Mouse (Mus musculus) erythroid progenitor cell, adult 5-6 weeks (primary cell): ENCODE data around the gene Duoxa2. TPM values are rescaled to one million over a fixed set of nuclear protein-coding genes. Genes with fewer than 3 reads are reported as not detected.
A peak's percentile ranks its signal among the peaks of the same experiment; 100 is the strongest.

Experiments
- ATAC-seq: replicated peaks from 2 replicates; pipeline ENCODE4 v1.8.0; 2016; ENCODE audit warnings: moderate number of reproducible peaks, mild to moderate bottlenecking, moderate TSS enrichment, inconsistent platforms; ENCODE audit not compliant: poor library complexity, low FRiP score, severe bottlenecking
- total RNA-seq, 2 experiments: library from RNA; stranded (forward) in 1 of 2; stranded (reverse) in 1 of 2; fragments of 150-400 nt in 1 of 2; fragments of 186-747, 209-891 nt in 1 of 2; gene quantifications; 2 replicates each; pipeline versions ENCODE4 v1.2.3 to v1.2.4; 2015 to 2017; ENCODE audit warnings: low replicate concordance in 2 of 2

The Duoxa2 gene
- not detected in 2 replicates for total RNA-seq (2015; ENCODE audit: low replicate concordance)
- not detected in 2 replicates for total RNA-seq (2017; ENCODE audit: low replicate concordance)

DNA sequence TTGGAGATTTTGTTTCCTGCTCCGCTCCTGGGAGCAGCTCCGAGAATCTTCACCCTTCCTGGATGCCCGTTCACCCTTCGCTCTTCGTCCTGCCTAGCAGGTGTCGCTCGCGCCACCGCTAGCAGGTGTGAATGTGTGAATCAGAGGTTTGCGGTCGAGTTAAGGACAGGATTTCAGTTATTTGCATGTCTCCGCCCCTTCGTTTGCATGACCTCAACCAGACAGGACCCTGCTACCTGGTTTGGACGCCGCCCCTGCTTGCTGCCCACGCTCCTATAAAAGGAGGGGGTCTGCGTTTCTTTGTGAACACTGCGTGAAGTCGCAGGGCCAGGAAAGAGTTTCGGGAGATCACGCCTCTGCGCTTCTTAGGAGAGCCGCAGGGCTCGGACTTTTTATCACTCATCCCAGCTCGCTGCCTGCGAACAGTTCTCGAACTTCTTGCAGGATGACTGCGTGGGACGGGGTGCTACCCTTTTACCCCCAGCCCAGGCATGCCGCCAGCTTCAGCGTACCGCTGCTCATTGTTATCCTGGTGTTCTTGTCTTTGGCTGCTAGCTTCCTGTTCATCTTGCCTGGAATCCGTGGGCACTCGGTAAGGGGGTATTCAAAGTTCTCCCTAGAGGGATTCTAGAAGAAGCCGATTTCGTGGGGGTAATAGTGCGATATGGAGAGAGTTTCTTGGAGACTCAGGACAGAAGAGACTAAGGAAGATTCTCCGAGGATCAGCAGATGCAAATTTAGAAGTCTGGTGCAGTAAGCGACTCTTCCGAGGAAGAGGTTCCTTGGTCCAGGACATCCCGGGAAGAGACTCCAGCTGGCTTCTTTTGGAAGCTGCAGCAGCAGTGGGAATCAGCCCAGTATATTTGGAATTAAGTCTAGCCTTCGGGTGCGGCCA lies at the start of gene Duoxa2:
TSS of gene Duoxa2 (plus strand) at position 305 of the 895 bp plus-strand sequence.
- no peak for ATAC-seq

DNA sequence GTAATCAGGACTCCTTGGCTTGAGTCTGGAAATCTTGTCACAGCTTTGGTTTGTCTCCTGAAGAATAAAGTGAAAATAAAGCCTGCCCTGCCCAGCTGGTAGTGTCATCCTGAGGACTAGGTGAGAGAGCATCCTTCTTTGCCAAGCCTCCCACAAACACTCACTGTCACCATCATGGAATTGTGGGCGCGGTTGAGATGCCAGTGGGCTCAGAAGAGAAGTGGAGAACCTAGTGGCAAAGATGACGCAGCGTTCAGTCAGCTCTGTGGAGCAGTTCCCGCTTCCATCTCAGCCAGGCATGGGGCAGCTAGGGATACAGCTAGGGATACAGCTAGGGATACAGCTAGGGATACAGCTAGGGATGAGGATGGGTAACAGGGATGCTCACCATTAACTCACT lies 42.7 kb upstream of the Duoxa2 start:
- no peak for ATAC-seq

DNA sequence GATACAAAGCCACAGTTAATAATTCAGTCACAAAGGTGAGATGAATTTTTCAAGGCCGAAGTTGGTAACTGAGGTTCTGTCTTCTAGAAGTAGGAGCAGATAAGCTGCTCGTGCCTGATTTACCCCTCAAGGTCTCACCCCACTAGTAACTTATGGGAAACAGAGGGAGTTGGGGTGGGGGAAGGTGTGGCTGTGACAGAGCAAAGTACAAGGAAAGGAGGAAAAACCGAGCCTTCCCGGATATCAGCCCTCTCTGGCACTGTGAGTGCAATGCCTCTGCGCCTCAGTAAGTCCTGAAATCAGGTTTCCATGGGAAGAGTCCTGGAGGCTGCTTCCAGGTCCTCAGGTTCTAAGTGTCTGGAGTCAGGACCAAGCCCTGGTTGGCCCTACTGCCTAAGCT lies 38.0 kb upstream of the Duoxa2 start:
- ATAC-seq, result no peak

DNA sequence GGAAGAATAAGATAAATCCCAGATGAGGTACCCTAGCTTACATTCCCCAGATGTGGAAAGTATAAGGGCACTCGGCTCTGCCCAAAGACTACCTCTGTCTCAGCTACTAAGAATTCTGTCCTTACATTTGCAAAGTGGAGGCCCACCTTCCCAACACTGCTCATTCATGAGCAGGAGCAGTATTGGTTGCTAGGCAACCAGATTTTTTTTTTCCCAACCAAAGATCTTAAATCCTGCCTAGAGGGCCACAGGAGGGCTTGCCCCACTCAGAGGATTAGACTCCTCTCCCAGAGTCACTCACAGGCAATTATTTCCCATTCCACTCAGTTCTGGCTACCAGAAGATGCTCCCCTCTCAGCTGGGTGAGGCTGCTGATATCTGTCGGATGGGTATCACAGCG lies 34.0 kb upstream of the Duoxa2 start:
- ATAC-seq, result no peak

DNA sequence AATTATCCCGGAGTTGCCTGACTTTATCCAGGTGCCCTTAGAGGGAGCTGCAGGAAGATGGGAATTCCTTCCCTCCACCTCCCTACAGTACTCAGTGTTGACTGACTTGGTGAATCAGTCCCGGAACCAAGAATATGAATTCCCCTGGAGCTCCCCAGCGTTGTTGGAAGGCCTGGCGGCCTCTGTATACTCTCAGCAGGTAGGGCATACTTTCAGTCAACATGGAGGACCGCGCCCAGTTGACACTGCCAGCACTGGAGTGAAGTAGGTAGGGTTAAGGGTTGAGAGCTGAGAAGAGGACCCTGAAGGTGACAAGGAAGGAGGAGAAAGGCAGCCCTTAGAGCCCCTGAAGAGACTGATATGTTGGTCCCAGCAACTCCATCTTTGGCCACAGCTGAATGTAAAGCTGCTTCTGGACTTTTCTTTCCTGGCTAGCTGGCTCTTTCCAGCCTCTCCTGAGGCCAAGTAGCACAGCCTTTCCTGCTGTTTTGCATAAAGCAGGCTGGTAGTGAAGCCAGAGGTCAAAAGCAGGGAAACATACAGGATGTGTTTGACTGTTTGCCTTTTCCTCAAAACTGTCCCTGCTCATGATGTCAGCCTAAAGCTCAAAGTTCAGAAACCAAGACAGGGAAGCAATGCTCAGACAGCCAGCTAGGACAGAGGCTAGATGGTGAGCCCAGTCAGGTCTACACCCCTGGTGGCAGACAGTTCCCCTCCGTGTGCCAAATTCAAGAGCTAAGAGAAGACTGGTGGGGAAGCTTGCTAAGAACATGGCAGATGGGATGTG lies 32.1 kb upstream of the Duoxa2 start:
- ATAC-seq, result no peak

DNA sequence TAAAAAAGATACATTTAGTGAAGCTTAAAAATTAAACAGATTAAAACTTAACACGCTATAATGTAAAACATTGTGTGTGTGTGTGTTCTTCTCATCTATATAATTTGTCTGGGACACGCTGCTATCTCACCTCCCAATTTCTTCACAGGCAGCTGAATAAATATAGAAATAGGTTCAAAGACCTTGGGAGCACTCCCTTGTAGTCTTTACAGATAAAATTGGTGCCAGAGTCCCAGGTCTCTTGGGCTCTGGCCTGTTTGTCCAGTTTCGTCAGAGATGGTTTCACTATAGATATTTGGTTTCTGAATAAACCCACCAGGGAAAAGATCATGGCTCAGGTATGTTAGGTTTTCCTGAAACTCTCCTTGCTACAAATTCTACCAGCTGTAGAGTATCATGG lies 19.9 kb upstream of the Duoxa2 start:
- no peak for ATAC-seq

DNA sequence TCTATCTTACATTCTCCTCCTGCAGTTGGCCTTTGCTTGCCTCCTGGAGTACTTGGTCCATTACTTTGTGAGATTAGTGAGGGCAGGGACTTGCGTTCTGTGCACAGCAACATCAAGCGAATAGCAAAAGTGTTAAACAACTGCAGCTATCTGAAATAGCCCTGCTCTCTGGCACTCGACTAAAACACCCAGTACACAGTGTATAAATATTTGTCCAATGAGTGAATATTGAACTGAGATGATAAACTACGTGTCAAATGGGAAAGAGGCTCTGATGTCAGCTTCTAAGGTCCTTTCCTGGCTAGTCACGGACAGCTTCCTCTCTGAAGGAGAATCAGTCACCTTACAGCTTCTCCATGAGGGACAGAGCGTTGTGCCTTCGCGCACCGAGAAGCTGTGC lies 14.6 kb upstream of the Duoxa2 start:
- ATAC-seq, result no peak

DNA sequence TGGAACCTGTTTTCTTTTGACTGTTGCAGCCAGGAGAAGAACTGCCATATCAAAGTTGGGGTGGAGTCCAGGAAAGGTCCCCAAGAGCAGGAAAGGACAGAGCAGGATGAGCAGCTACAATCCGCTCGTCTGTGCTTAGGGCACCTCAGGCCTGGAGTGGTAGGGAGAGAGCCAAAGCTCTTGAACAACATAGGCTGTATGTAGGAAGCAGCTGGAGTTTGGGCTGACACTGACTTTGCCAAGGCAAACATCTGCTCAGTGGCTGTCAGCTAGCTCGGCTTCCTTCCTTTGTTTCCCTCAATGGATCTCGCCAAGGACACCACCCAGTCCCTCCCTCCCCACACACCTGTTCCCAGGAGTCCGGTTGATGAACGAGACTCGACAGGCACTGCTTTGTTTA lies 12.6 kb upstream of the Duoxa2 start:
- no peak for ATAC-seq

DNA sequence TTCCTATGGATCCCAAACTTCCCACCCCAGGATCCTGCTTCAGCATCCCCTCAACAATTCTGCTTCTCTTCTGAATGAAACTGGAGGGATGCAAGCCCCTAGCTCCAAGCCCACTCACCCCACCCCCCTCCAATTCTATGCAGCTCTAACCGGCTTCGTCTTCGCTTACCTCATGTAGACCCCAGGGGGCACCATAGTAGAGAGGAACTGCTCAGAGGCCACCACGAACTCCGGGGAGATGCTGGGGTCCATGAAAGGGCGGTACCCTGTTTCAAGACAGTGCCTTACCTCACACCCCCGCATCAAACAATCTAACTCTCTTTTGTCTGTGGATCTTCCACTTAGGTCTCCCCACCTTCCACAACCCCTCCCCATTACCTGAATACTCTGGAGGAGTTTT lies 3.8 kb upstream of the Duoxa2 start:
- no peak for ATAC-seq

DNA sequence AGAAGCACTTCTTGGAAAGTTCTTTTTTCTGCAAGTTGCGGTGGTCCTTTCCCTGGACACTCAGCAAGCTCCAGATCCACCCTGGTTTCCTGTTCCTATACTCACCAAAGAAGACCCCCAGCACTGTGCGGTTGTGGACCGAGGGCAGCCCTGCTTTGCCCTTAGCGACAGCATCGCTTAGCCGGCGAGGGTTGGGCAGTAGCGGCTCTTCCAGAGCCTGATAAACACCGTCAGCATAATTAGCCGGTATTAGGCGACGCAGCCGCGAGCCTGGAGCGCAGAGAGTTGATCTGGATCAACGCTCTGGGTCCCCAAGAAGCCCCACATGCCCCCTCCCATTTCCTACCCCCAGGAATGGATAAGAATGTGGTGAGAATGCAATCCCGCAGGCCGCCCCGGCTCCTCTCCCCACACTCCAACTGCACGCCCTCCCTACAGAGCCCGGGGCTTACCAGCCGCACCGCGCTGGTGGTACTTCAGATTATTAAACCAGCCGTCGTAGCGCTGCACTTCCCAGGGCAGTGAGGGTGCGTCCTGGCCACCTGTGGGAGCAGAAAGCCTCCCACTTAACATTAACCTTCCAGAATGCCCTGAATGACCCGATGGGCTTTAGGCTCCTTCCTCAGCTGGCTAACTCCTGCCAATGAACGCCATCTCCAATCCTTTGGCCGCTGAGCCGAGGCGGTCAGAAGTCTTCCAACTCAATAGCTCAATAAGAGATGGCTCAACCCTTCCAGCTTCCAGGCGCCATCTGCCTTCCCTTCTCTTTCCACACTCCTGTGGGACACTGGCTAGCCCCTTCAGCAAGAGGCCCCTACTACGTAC lies 1.2 kb upstream of the Duoxa2 start:
- ATAC-seq, result no peak

DNA sequence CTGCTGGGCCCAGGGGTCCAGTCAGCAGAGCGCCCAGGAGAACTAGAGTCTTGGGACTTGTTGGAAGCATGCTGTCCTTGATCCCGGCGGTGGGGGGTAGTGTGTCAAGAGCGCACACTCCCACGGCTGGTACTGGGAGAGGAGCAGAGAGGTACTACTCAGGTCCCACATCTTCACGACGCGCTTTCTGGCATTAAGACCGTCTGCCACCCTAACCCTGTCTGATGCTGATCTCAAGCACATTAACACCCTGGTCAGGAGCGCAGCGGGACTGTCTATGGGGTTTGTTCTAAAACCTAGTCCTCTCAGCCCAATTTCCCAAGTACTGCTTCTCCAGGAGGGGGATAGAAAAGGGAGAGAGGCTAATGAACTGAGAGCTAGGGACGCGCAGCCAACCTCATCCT lies 602 bp upstream of the Duoxa2 start, which contains the start of gene Duox2:
TSS of gene Duox2 (minus strand) at position 354 of the 404 bp plus-strand sequence.
- ATAC-seq, result no peak

DNA sequence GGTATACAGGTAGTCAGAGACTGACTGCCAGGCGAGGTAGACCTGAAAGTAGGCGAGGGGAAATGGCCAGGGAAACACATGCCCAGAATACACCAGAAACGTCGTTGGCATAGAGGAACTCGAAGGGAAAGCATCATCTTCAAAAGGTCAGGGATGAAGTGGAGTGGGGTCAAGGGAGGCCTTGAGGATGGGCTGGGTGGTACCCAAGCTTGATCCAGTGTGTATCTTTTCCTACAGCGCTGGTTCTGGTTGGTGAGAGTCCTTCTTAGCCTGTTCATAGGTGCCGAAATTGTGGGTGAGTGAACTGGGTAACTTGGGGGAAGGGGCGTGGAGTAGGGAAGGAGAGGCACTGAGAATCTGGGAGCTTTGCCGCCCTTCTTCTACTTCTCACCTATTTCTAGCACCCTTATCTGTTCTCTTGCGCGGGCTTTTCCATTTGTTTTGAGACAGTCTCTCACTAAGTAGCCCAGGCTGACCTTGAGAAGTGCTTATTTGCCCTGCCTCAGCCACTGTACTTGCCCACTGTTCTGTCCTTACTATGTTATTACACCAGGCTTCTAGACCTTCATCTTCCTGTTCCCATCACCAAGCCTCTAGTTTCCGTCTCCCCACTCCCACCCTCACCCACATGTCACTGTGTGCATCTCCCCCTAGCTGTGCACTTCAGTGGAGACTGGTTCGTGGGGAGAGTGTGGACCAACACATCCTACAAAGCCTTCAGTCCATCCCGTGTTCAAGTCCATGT lies 1.4 kb downstream of the Duoxa2 start:
- no peak for ATAC-seq

DNA sequence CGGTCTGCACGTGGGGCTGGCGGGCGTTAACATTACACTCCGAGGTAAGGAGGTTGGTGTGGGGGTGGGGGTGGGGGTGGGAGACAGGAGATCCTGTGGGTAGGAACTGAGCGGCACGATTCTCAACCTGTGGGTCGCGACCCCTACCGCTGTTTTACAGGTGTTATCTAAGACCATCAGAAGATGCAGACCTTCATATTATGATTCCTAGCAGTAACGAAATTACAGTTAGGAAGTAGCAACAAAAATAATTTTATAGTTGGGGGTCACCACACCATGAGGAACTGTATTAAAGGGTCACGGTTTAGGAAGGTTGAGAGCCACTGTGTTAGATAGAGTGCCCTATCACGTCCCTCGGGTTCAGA lies 1.9 kb downstream of the Duoxa2 start:
- no peak for ATAC-seq

DNA sequence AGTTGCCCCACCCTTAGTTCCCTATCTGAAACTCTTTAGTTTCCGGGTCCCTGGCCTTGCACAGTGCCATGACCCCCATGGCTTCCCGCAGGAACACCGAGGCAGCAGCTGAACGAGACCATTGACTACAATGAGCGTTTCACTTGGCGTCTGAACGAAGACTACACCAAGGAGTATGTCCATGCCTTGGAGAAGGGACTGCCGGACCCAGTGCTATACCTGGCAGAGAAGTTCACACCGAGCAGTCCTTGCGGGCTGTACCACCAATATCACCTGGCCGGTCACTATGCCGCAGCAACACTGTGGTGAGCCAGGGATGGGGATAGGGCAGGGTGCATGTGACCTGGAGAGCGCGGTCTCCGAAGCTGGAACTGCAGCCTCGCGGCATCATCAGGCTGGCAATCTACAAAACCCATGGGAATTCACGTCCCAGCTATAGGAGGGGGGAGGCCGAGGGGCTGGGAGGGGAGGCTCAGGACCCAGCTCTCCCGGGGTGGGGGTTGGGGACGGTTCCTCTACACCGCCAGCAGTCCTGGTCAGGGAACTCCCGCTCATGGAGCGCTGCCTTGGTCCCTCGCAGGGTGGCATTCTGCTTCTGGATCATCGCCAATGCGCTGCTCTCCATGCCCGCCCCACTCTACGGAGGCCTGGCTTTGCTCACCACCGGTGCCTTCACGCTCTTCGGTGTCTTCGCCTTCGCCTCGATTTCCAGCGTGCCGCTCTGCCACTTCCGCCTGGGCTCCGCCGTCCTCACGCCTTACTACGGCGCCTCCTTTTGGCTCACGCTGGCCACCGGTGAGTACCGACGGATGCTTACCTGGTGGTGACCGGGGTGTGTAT lies 2.6 kb downstream of the Duoxa2 start:
- ATAC-seq, result no peak

DNA sequence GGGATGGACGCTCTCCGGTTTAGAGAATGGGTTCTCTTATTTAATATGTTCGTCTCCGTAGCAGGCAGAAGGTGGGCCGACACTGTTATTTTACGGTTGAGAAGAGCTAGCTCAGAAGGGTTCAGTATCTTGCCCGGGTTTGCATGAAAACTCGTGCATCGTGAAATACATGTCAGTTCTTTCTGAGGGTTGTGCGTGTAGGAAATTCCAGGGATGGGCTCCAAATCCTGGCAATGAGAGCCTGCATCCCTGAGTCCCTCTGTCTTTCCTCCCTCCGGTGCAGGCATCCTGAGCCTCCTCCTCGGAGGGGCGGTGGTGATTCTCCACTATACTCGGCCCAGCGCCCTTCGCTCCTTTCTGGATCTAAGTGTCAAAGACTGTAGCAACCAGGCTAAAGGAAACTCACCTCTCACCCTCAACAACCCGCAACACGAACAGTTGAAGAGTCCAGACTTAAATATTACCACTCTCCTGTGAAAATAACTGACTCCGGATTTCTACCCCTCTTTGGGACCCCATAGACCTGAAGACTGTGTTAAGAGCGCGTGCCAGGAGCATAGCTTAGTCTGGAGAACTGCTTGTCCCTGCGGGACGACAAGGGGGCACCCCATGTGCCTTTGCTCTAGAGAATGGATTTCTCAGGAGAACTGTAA lies 3.3 kb downstream of the Duoxa2 start:
- ATAC-seq, result no peak

DNA sequence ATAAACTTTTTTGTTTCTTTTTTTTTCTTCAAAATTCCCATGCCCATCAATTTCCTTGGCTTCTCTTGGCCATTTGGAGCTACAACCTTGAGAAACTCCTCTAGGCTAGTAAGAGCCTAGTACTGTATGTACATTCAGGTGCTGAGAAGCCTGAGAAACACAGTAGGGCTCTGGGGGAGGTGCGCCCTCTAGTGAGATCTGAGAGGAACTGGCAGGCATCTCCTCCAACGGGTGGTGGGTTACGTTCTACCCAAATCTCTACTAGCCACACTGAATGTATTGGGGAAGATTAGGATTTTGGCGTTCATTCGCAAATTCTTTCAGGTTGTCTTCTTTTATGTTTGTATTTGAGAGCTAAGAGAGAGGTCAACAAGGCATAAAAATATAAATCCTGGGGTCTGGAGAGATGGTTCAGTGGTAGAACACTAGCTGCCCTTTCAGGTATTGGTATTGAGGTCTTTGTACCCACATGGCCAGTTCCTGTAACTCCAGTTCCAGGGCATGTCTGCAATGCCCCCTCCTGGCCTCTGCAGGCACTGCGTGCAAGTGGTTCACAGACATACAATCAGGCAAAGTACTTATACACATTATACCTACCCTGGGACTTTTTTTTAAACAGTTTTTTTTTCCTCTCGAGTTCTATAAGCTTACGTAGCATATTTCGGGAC lies 4.0 kb downstream of the Duoxa2 start:
- peak; percentile 68; the same call in 1 of the 2 replicates for ATAC-seq

DNA sequence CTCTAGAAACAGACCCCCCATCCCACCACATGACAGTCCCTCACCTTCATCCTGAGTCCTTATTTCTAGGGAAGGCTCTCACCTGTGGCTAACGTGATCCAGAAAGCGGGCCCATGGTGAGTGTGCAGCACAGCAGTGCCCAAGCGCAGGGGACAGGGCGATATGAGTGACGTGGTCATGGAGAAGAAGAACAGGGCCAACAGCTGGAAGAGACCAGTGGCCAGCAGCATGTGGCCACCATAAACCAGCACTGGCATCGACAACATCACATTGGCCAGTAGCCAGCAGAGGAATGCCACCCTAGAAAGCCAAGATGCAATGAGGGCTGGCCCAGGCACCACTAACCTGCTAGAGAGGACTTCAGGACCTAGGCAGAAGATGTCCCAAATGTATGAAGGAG lies 5.8 kb downstream of the Duoxa2 start:
- ATAC-seq, result no peak
